Mouse (Mus musculus) lung, postnatal 25 days (tissue): ENCODE results near the gene Ugt2b1.
"Not testable (repeated sequence)": the region's sequence is repeated elsewhere in the genome, so short reads cannot be mapped to it uniquely, and the experiment has no call there.

Experiments used
- DNase-seq: peaks from one replicate; pipeline ENCODE4 v3.0.0; 2022; ENCODE audit warnings: low spot score

Ugt2b1 gene

DNA sequence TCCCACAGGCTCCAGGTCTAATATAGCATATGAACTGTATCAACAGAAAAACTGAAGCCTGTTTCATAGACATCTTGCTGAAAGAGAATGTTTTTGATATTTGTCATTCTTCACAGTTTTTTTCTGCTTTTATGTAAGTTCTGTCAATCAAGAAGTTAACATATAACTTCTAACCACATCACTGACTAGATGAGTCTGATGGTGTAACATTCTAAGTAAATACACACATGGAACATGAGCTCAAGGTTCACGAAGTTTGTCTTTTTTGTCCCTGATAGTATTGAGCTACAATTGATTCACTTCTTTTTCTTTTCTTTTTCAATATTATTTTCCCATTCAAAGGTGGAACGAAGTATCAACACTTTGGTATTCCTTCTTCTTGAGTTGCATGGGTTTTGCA, at the start of gene Ugt2b1:
TSS of gene Ugt2b1 (minus strand) at position 105 of the 400 bp plus-strand sequence.
- no peak for DNase-seq

DNA sequence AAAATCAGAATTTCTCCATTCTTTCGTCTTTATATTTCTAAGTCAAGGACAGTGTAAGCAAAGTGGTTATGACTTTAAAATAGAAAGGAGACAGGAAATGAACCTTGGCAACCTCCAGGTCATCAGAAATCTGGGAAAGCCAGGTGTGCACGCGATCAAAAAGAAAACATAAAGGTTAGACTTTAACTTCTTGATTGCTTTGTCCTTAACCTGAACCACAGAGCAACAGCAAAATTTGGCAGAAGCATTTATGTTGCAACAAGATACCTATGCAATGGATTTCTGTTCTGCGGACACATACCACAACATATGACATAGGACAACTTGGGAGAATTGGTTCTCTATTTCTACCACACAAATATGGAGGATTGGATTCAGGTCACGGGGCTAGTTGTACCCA, 40.9 kb upstream of the Ugt2b1 start:
- not testable (repeated sequence) for DNase-seq

DNA sequence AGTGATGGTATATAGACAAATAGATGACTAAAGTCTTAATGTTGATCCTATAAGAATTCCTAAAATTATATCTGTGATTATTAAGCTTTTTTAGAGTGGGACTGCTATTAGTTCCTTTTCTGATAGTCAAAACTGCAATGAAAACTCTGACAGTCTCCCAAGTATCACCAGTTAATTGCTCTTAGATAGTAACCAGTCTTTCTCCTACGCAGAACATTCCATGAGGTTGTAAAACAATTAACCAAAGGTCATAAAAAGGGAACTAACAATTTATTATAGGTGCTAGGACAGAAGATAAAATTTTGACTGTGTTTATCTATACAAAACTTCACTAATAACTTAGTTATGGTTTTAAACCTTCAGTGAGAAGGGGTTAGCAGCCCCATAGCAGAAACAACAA, 36.5 kb upstream of the Ugt2b1 start:
- not testable (repeated sequence) for DNase-seq

DNA sequence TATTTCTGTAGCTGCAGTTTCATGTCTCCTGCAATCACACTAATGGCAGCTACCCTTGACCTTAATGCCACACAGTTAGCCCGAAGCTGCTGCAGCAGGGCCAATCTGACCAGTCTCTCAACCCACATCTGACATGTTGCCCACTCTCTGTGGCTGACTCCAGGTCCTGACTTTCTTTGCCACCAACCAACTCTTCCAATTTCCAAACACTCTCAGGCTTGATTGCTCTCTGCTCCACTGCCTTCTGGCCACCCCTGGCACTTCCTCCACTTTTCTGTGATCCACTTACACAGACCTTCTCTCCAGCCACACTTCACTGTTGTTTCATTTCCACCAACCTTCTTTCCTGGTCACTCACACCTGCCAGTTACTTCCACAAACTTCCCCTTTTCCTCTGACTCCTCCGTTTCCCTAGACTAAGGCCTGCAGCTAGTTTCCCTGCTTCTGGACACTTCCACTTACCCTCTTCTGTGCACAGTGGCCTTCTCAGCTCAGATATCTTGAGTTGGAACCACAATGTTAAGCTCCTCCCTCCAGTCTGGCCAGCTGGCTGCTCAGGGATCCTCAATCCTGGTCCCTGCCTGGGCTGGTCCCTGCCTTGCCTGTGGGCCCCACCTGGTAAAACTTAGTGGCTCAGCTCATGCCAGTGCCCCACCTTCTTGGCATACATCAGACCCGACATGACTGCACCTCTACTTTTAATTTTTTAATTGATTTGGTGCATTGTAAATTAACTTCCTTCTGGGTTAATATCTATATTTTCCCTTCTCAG, 35.4 kb upstream of the Ugt2b1 start:
- DNase-seq = no peak

DNA sequence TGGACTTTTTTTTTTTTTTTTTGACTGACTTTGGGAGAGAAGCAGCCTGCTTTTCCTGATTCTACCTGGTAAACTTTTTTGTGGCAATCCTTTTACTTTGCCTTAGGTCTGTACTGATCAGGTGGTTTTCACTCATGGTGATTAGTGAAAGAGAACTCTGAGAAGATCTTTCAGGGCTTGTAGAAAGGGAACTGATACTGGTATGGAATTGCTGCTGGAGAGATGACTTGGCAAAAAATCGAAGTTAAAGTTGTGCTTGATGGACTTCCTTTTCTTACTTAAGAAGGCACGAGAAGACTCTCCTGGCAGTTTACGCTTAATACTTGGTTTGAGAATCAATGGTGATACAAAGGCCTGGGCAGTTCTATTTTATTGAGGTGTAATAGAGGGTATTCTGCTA, 34.2 kb upstream of the Ugt2b1 start:
- DNase-seq = no peak

DNA sequence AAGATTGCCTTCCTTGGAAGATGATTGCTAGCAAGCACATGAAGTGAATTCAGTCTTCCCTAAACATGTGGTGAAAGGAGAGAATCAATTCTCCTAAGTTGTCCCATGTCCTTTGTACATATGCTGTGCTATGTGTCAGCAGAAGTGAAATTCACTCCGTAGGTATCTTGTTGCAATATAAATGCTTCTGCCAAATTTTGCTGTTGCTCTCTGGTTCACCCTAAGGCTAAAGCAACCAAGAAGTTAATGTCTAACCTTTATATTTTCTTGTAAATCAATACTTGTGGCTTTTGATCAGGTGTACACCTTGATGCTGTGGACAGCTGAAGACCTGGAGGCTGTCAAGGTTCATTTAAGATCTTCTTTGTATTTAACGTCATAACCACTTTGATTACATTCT, 15.8 kb upstream of the Ugt2b1 start:
- DNase-seq = no peak

DNA sequence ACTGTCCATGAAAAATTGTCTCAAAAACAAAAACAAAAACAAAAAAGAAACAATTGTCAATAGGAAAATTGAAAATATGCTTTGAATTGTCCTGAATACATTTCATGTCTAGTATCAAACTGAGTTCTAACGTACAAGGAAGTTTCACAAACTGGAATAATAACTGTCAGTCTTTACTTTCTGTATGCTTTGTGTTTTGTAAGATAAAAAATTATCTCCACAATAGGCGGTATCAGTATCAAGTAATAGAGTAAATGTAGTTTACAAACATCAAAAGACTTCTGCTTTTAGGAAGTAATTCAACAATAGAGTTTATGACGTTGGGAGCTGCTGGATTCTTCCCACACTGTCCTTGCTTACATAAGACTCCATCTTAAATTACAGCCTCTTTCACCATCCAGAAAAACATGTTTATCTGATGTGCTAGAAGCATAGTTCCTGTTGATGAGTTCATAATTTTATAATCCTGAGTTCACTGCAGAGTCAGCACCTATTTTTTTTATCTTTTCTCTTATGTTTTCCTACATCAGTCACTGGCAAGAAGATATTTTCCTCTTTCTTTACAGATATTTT, 5.6 kb downstream of the Ugt2b1 start:
- no peak for DNase-seq

DNA sequence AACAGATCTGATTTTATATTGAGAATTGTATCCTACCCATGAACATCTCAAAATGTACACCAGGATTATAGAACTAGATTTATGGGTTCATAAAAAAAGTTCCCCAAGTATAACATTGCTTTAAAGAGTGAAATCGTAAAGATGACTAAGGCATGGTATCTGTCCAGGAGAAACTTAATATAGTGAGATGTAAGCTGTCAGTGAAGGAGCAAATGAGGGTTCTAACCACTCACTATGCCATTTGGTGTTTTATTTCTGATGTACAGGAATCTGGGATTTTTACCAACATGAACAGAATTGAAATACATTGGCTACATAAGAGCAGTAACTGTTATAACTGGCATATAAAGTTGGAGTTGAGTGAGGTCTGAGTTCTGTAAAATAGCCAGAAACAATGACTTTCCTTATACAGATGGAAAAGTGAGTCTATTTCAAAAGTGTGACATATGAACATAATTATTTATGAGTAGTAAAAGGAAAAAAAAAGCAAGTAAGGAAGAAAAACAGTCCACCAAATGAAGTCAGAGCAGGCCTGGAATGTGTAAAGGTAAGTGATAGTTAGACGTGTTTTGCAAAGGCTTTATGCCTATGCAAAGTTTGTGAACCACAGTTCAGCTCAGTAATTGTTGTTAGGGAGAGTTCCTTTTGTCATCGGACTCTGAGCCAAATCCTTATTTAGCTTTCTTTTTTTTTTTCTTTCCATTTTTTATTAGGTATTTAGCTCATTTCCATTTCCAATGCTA, 14.8 kb downstream of the Ugt2b1 start:
- DNase-seq = no peak

DNA sequence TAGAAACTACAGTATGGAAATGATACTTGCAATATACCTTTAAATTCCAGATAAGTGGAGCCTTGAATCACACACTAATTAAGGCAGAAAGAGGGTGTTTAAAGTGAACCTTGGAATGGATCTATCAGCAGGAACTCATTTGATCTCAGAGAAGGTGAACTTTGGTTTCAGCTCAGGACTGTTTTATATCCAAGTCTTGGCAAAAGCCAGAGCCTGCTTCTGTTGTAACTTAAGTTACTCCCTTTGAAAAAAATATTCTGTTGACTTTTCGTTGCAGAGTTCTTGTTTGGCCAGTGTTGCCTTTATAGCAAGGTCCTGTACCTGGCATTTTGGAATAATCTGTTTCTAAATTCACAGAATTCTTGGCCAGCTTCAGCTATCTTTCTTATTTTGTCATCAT, 15.6 kb downstream of the Ugt2b1 start:
- DNase-seq = no peak

DNA sequence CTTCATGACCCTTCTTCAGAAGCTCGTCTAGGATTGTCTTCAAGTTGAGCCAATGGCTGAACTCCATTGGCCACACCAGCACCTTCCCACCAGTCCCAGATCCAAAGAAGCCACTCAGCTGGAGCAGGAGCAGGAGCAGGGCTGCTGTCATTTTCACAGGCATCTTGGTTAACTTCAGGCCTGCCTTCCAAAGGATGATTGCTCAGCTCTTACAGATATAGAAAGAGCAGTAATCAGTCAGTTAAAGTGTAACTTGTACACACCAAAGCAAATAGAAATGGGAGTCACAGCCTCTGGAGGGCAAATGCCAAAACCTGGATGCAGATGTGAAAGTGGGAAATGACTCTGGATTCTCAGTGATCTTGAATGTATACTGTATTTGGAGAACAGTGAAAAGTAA, 19.6 kb downstream of the Ugt2b1 start, which contains the start of gene Ugt2b34:
TSS of gene Ugt2b34 (minus strand) at position 180 of the 400 bp plus-strand sequence.
- DNase-seq = no peak

DNA sequence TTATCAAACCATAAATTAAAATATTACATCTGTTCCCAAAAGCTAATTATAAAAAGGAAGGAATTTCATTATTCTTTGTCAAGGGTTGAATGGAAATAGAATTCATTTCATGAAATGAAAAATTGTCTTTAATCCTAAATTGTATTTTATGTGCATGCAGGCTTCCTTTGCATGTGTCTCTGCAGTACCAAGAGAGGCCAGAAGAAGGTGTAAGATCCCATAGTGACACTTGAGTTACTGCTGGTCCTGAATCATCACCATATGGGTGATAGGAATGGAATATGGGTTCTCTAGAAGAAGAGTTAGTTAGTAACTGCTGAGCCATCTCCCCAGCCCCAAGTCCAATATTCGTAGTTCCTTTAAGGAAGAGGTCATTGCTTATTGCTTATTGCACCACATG, 36.4 kb downstream of the Ugt2b1 start:
- no peak for DNase-seq

DNA sequence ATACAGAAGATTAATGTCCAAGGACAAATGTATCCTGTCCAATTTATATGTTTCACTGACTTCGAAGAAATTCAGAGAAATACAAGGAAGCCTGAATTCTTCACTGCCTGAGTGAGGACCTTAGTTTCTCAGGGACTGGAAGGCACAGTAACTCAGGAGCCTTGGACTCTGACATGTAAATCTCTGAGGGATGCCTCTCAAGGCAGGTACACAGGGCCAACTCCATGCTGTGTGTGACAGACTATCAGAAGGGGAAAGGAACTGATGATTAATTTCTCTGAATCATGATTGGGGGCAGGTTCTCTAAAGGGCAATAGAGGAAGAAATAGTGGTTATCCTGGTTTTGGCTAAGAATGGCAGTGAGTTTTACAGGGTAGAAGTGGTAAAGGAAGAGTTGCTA, 37.9 kb downstream of the Ugt2b1 start:
- no peak for DNase-seq

DNA sequence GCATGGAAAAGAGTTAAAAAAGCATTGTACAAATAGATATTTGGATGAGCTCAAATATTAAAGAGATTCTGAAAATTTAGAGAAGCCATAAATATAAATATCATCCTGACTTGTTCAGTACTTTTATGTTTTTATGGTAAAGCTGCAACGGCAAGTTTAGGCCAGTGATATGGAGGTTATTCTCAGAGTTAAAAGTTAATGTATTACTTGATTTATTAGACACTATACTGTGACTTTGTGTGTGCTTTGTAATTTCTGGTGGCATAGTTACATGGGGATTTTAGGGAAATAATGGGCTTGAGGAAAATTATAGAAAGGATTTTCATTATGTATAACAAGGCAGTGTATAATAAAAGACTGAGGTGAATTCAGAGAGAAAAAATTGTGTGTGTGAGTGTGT, 39.2 kb downstream of the Ugt2b1 start:
- DNase-seq = no peak

DNA sequence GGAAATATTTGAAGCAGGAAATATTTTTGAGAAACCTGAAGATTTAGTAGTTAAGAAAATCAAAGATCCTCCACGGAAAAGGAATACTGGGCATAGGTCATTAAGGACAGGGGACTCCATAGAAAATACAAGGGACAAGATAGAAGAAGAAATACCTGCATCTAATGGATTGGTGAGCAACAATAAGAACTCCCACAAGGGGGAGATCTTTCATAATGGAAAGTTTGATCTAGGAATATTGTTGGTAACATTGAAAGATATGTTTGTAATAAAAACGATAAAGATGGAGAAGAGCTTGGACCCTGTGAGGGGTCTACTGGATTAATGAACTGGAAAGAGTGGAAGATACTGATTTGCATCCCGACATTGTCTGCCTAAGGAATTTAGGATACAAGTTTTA, 39.7 kb downstream of the Ugt2b1 start:
- no peak for DNase-seq

DNA sequence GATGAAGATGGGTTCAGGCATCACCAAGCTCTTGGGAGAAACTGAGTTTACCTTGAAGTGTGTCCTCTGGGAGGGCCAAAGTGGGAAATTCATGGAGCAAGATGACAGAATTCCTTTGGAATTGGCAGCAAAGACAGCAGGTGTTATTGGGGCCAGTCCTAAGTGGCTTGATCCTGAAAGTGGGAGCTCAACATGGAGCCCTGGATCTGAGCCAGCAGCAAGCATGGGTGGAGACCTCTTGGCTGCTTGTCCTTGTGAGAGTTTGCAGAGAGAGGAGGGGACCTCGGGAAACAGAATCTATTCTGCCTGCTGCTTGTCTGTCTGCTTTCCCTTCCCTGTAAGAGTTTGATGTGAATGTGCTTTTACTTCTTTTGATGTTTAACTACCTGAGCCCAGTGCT, 54.5 kb downstream of the Ugt2b1 start:
- no peak for DNase-seq
